Mouse (Mus musculus): ENCODE data around the gene Tmed8.
A peak's percentile ranks its signal among the peaks of the same experiment; 100 is the strongest.
"Not testable (repeated sequence)": the region's sequence is repeated elsewhere in the genome, so short reads cannot be mapped to it uniquely, and the experiment has no call there.

Tmed8 gene

GRCm38 (mm10) chr12:87199973-87200586, at the start of gene Tmed8:
Gene Tmed8, minus strand, starts transcription at chr12:87200454.
- peak; percentile 89 for DNase-seq (ENCODE audit: low read depth)

GRCm38 (mm10) chr12:87238632-87239031, 38.4 kb upstream of the Tmed8 start, which contains the start of gene Noxred1:
Gene Noxred1, minus strand, starts transcription at chr12:87238732.
- no peak for DNase-seq (ENCODE audit: low read depth)

GRCm38 (mm10) chr12:87236882-87237483, 36.7 kb upstream of the Tmed8 start:
- no peak for DNase-seq (ENCODE audit: low read depth)

- no peak for DNase-seq (ENCODE audit: low read depth)
Observed at GRCm38 (mm10) chr12:87230379-87230895, 30.2 kb upstream of the Tmed8 start.

- no peak for DNase-seq (ENCODE audit: low read depth)
Observed at GRCm38 (mm10) chr12:87229633-87230032, 29.4 kb upstream of the Tmed8 start.

GRCm38 (mm10) chr12:87226801-87227200, 26.5 kb upstream of the Tmed8 start:
- DNase-seq (ENCODE audit: low read depth), result peak; percentile 8

GRCm38 (mm10) chr12:87224950-87225349, 24.7 kb upstream of the Tmed8 start:
- DNase-seq (ENCODE audit: low read depth), result no peak

- DNase-seq (ENCODE audit: low read depth), result peak; percentile 53
Observed at GRCm38 (mm10) chr12:87219362-87219761, 19.1 kb upstream of the Tmed8 start.

- peak; percentile 21 for DNase-seq (ENCODE audit: low read depth)
Observed at GRCm38 (mm10) chr12:87217596-87217995, 17.3 kb upstream of the Tmed8 start.

GRCm38 (mm10) chr12:87216053-87216452, 15.8 kb upstream of the Tmed8 start:
- DNase-seq (ENCODE audit: low read depth), result peak; percentile 32

- DNase-seq (ENCODE audit: low read depth), result no peak
Observed at GRCm38 (mm10) chr12:87212844-87213606, 12.8 kb upstream of the Tmed8 start.

- not testable (repeated sequence) for DNase-seq (ENCODE audit: low read depth)
Observed at GRCm38 (mm10) chr12:87205789-87206188, 5.5 kb upstream of the Tmed8 start.

- no peak for DNase-seq (ENCODE audit: low read depth)
Observed at GRCm38 (mm10) chr12:87201694-87202093, 1.4 kb upstream of the Tmed8 start.

GRCm38 (mm10) chr12:87199206-87199972, 865 bp downstream of the Tmed8 start, which contains the start of gene Samd15:
Gene Samd15, plus strand, starts transcription at chr12:87199723.
- DNase-seq (ENCODE audit: low read depth), result peak; percentile 61

- no peak for DNase-seq (ENCODE audit: low read depth)
Observed at GRCm38 (mm10) chr12:87198792-87199191, 1.5 kb downstream of the Tmed8 start.

GRCm38 (mm10) chr12:87196310-87196709, 3.9 kb downstream of the Tmed8 start:
- DNase-seq (ENCODE audit: low read depth), result no peak

- no peak for DNase-seq (ENCODE audit: low read depth)
Observed at GRCm38 (mm10) chr12:87195069-87195468, 5.2 kb downstream of the Tmed8 start.

GRCm38 (mm10) chr12:87193008-87193407, 7.2 kb downstream of the Tmed8 start:
- no peak for DNase-seq (ENCODE audit: low read depth)

- DNase-seq (ENCODE audit: low read depth), result no peak
Observed at GRCm38 (mm10) chr12:87177631-87178030, 22.6 kb downstream of the Tmed8 start.

GRCm38 (mm10) chr12:87175194-87175946, 24.9 kb downstream of the Tmed8 start:
- DNase-seq (ENCODE audit: low read depth), result peak; percentile 81

- DNase-seq (ENCODE audit: low read depth), result no peak
Observed at GRCm38 (mm10) chr12:87160815-87161214, 39.4 kb downstream of the Tmed8 start.

Data from NIH3T3 (cell line).